In the genomic region with DNA sequence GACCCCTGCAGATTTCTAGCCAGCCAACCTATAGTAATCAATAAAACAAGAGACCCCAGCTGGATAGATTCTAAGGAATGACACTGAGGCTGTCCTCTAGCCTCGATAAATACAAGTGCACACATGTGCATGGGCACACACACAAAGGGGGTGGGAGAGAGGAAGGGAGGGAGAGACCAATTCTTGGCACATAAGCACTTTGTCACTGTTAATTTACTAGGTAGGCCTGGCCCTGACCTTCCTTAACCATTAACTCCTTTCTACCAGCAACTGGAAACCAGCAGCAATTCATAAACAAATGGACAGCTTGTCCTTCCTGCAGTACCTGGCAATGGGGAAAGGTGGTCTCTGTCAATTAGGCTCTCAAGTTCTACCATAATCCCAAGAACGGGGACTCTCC, we compare ENCODE assay signal across 27 mouse cellular contexts. TPM values are rescaled to one million over a fixed set of nuclear protein-coding genes. Genes with fewer than 3 reads are reported as not detected.
DNase-seq lines count a peak whose midpoint lies in the region; ATAC-seq and TF ChIP-seq lines count a peak whose summit lies in the region.
"Had no signal": no experiment of that assay in that cellular context is flagged by ENCODE, and none has a peak within 500 bp of the region (broad histone marks: within the 10 kb centered on the region; RNA-seq: fewer than 3 reads in every experiment).

No protein-coding gene starts in this region.

- peak; percentile 38; the same call in 1 of the 2 replicates for TF ChIP-seq EP300 in liver, postnatal 0 days (IDR thresholded peaks at IDR 0.05; ENCODE audit: low read depth)

- no peak overlapping the region for H3K27ac ChIP-seq in forebrain, embryonic 11.5 days (ENCODE audit: low read depth, low read length)
- no peak overlapping the region for H3K27ac ChIP-seq in forebrain, embryonic 15.5 days (replicated peaks)
- no peak overlapping the region for H3K27ac ChIP-seq in midbrain, embryonic 13.5 days
- H3K27ac ChIP-seq in midbrain, postnatal 0 days (ENCODE audit: low read depth, low read length): no peak overlapping the region
- peak overlapping the region; percentile 81 for H3K27ac ChIP-seq in liver, postnatal 0 days (ENCODE audit: low read depth)
- H3K27ac ChIP-seq: embryonic facial prominence, embryonic 15.5 days; forebrain, embryonic 10.5 days; heart, embryonic 15.5 days; limb, embryonic 13.5 days; lung, embryonic 15.5 days; macrophage had no signal

- H3K4me1 ChIP-seq in forebrain, embryonic 11.5 days (replicated peaks; ENCODE audit: control insufficient read depth, insufficient read depth, low read length): no peaks in the 10 kb centered on the region
- H3K4me1 ChIP-seq in forebrain, embryonic 15.5 days: peaks cover 24% of the 10 kb centered on the region
- H3K4me1 ChIP-seq in midbrain, embryonic 13.5 days (replicated peaks): peaks cover 62% of the 10 kb centered on the region
- H3K4me1 ChIP-seq in midbrain, postnatal 0 days (ENCODE audit: insufficient read depth, low read length): peaks cover 4% of the 10 kb centered on the region; the same call in 1 of the 2 replicates
- peaks cover 47% of the 10 kb centered on the region for H3K4me1 ChIP-seq in liver, postnatal 0 days (ENCODE audit: insufficient read depth)

- no peak for ATAC-seq in forebrain, embryonic 11.5 days (replicated peaks; ENCODE audit: low FRiP score)
- no peak for ATAC-seq in forebrain, embryonic 15.5 days (replicated peaks)
- no peak for ATAC-seq in midbrain, embryonic 13.5 days
- ATAC-seq in midbrain, postnatal 0 days (ENCODE audit: low FRiP score): no peak
- peak; percentile 64 for ATAC-seq in liver, postnatal 0 days
- ATAC-seq: activated CD4-positive, CD25-positive, alpha-beta regulatory T cell, adult 4 months; CD4-positive, CD25-positive, alpha-beta regulatory T cell, adult 4 months; hindbrain, embryonic 16.5 days; intestine, embryonic 16.5 days had no signal

- H3K9me3 ChIP-seq in forebrain, embryonic 11.5 days (ENCODE audit: control insufficient read depth, low read length): no peaks in the 10 kb centered on the region
- no peaks in the 10 kb centered on the region for H3K9me3 ChIP-seq in forebrain, embryonic 15.5 days
- H3K9me3 ChIP-seq in midbrain, embryonic 13.5 days: 0 out of 2 replicates have a peak, but pooled peaks cover 2% of the 10 kb centered on the region
- no peaks in the 10 kb centered on the region for H3K9me3 ChIP-seq in midbrain, postnatal 0 days (ENCODE audit: low read length)
- H3K9me3 ChIP-seq in liver, postnatal 0 days (ENCODE audit: low read length): no peaks in the 10 kb centered on the region
- H3K9me3 ChIP-seq: embryonic facial prominence, embryonic 15.5 days; heart, embryonic 15.5 days; limb, embryonic 13.5 days; lung, embryonic 15.5 days had no signal

- no peak overlapping the region for H3K4me2 ChIP-seq in forebrain, embryonic 11.5 days (ENCODE audit: low read depth, low read length, severe bottlenecking)
- H3K4me2 ChIP-seq in forebrain, embryonic 15.5 days (replicated peaks): no peak overlapping the region
- H3K4me2 ChIP-seq in midbrain, embryonic 13.5 days (replicated peaks): no peak overlapping the region
- H3K4me2 ChIP-seq in midbrain, postnatal 0 days (ENCODE audit: low read depth, low read length, poor library complexity, severe bottlenecking): no peak overlapping the region
- no peak overlapping the region for H3K4me2 ChIP-seq in liver, postnatal 0 days (ENCODE audit: low read depth, low read length)
- H3K4me2 ChIP-seq: embryonic facial prominence, embryonic 15.5 days; heart, embryonic 15.5 days; limb, embryonic 13.5 days; lung, embryonic 15.5 days; midbrain, embryonic 11.5 days had no signal

- DNase-seq in forebrain, embryonic 11.5 days (ENCODE audit: low spot score): peak; percentile 22
- no peak for DNase-seq in midbrain, postnatal 0 days (ENCODE audit: low spot score)
- peak; percentile 64 for DNase-seq in kidney, postnatal 14 days
- DNase-seq in liver, postnatal 0 days: no peak
- no peak for DNase-seq in adrenal gland, adult 2 months
- no peak for DNase-seq in heart, postnatal 36 days
- DNase-seq: adrenal gland, postnatal 14 days; cerebellum, adult 9-11 months; gastrocnemius, postnatal 10 days; layer of hippocampus, adult 9-11 months; right cerebral cortex, postnatal 25 days; thymus, postnatal 4 days had no signal

- no peaks in the 10 kb centered on the region for H3K36me3 ChIP-seq in forebrain, embryonic 11.5 days (ENCODE audit: control insufficient read depth, insufficient read depth, low read length)
- H3K36me3 ChIP-seq in forebrain, embryonic 15.5 days: no peaks in the 10 kb centered on the region
- no peaks in the 10 kb centered on the region for H3K36me3 ChIP-seq in midbrain, embryonic 13.5 days
- no peaks in the 10 kb centered on the region for H3K36me3 ChIP-seq in midbrain, postnatal 0 days (ENCODE audit: insufficient read depth, low read length)
- no peaks in the 10 kb centered on the region for H3K36me3 ChIP-seq in liver, postnatal 0 days (replicated peaks; ENCODE audit: insufficient read depth, low read length)
- H3K36me3 ChIP-seq: embryonic facial prominence, embryonic 15.5 days; heart, embryonic 15.5 days; limb, embryonic 13.5 days; lung, embryonic 15.5 days had no signal

- H3K9ac ChIP-seq in forebrain, embryonic 11.5 days (ENCODE audit: low read length): no peak overlapping the region
- H3K9ac ChIP-seq in forebrain, embryonic 15.5 days (replicated peaks): no peak overlapping the region
- 0 out of 2 replicates have a peak overlapping the region, but pooled peaks have one; percentile 23 for H3K9ac ChIP-seq in midbrain, embryonic 13.5 days (replicated peaks)
- no peak overlapping the region for H3K9ac ChIP-seq in midbrain, postnatal 0 days (replicated peaks; ENCODE audit: low read length, poor library complexity, severe bottlenecking)
- H3K9ac ChIP-seq in liver, postnatal 0 days (replicated peaks): no peak overlapping the region; the same call in 1 of the 2 replicates
- H3K9ac ChIP-seq: embryonic facial prominence, embryonic 15.5 days; heart, embryonic 15.5 days; limb, embryonic 13.5 days; lung, embryonic 15.5 days had no signal

- H3K27me3 ChIP-seq in forebrain, embryonic 11.5 days (ENCODE audit: control insufficient read depth, insufficient read depth, low read length): no peaks in the 10 kb centered on the region
- no peaks in the 10 kb centered on the region for H3K27me3 ChIP-seq in forebrain, embryonic 15.5 days
- H3K27me3 ChIP-seq in midbrain, embryonic 13.5 days: no peaks in the 10 kb centered on the region
- H3K27me3 ChIP-seq in midbrain, postnatal 0 days (ENCODE audit: insufficient read depth, low read length): no peaks in the 10 kb centered on the region
- H3K27me3 ChIP-seq in liver, postnatal 0 days (ENCODE audit: insufficient read depth, low read length): no peaks in the 10 kb centered on the region
- H3K27me3 ChIP-seq: embryonic facial prominence, embryonic 15.5 days; heart, embryonic 15.5 days; limb, embryonic 13.5 days; lung, embryonic 15.5 days had no signal

- no peak for TF ChIP-seq CTCF in midbrain, postnatal 0 days (IDR thresholded peaks at IDR 0.05)
- no peak for TF ChIP-seq CTCF in liver, postnatal 0 days (IDR thresholded peaks at IDR 0.05; ENCODE audit: low read depth)

- WGBS in forebrain, embryonic 11.5 days: 75% methylated on average over 2 of the region's 2 CpGs
- WGBS in forebrain, embryonic 15.5 days: 77% methylated on average over 2 of the region's 2 CpGs
- 72% methylated on average over 2 of the region's 2 CpGs for WGBS in midbrain, embryonic 13.5 days
- 68% methylated on average over 2 of the region's 2 CpGs for WGBS in midbrain, postnatal 0 days
- 69% methylated on average over 2 of the region's 2 CpGs for WGBS in liver, postnatal 0 days (ENCODE audit: insufficient replicate concordance)

- intact Hi-C loops in heart, postnatal 36 days (cut with DNase I): loop anchor here (10.0 kb wide), 1 partner anchor 487 kb away; a partner anchor contains a TSS

- H3K4me3 ChIP-seq in forebrain, embryonic 11.5 days (ENCODE audit: low read depth, low read length): no peak overlapping the region
- H3K4me3 ChIP-seq in forebrain, embryonic 15.5 days: no peak overlapping the region
- H3K4me3 ChIP-seq in midbrain, embryonic 13.5 days (replicated peaks): no peak overlapping the region
- no peak overlapping the region for H3K4me3 ChIP-seq in midbrain, postnatal 0 days (ENCODE audit: low read depth, low read length)
- H3K4me3 ChIP-seq in liver, postnatal 0 days (ENCODE audit: low read depth, low read length): no peak overlapping the region
- H3K4me3 ChIP-seq: embryonic facial prominence, embryonic 15.5 days; forebrain, embryonic 10.5 days; heart, embryonic 15.5 days; limb, embryonic 13.5 days; lung, embryonic 15.5 days had no signal

RNA-seq across cellular contexts. Expression of a gene that starts 8.3 kb away (rescaled TPM):
- 7.8 and 7.9 TPM in 2 replicates for polyA plus RNA-seq in forebrain, embryonic 11.5 days (2014; fragmentation: Nextera tagmentation; extraction: Ambion mirVana)
- 5.1 TPM in 2 replicates for polyA plus RNA-seq in forebrain, embryonic 15.5 days (2015; fragmentation: Nextera tagmentation; extraction: Ambion mirVana)
- 5.0 and 5.5 TPM in 2 replicates for polyA plus RNA-seq in midbrain, embryonic 13.5 days (2015; fragmentation: Nextera tagmentation; extraction: Ambion mirVana)
- 17.1 and 18.8 TPM in 2 replicates for total RNA-seq in midbrain, postnatal 0 days (2014; rRNA removed)
- polyA plus RNA-seq in midbrain, postnatal 0 days (2015; fragmentation: Nextera tagmentation; extraction: Ambion mirVana): 3.1 and 3.6 TPM in 2 replicates
- polyA plus RNA-seq in liver, postnatal 0 days (2015; fragmentation: Nextera tagmentation; extraction: Ambion mirVana): 2.5 and 2.8 TPM in 2 replicates
- total RNA-seq in adrenal gland, adult 2 months (2021): 10 to 100 TPM; 13.0 to 13.8 TPM
- 3.7 and 5.0 TPM in 2 replicates for polyA plus RNA-seq in adrenal gland, adult 2 months (2012; rRNA removed)
- total RNA-seq in heart, postnatal 36 days (2021): 10 to 100 TPM in 1 of 2 experiments, 1 to 10 TPM in 1; 9.0 to 10.8 TPM

RNA-seq across cellular contexts. Expression of a gene that starts 34.0 kb away (rescaled TPM):
- polyA plus RNA-seq in forebrain, embryonic 11.5 days (2014; fragmentation: Nextera tagmentation; extraction: Ambion mirVana): 0.25 and 0.47 TPM in 2 replicates
- not detected in 2 replicates for polyA plus RNA-seq in forebrain, embryonic 15.5 days (2015; fragmentation: Nextera tagmentation; extraction: Ambion mirVana)
- not detected in 2 replicates for polyA plus RNA-seq in midbrain, embryonic 13.5 days (2015; fragmentation: Nextera tagmentation; extraction: Ambion mirVana)
- total RNA-seq in midbrain, postnatal 0 days (2014; rRNA removed): 1.7 TPM in 1 of 2 replicates, not detected in the other
- polyA plus RNA-seq in midbrain, postnatal 0 days (2015; fragmentation: Nextera tagmentation; extraction: Ambion mirVana): 0.21 and 0.23 TPM in 2 replicates
- not detected in 2 replicates for polyA plus RNA-seq in liver, postnatal 0 days (2015; fragmentation: Nextera tagmentation; extraction: Ambion mirVana)
- total RNA-seq in adrenal gland, adult 2 months (2021): not detected
- 0.33 TPM in 1 of 2 replicates, not detected in the other for polyA plus RNA-seq in adrenal gland, adult 2 months (2012; rRNA removed)
- total RNA-seq in heart, postnatal 36 days (2021): under 1 TPM in 1 of 2 experiments, not detected in 1; 0.38 TPM
- total RNA-seq: adrenal gland, postnatal 14 days; heart, adult 8-10 months; hematopoietic stem cell, adult 5-6 weeks had no signal
- polyA plus RNA-seq: activated CD4-positive, CD25-positive, alpha-beta regulatory T cell, adult 4 months; CD4-positive, CD25-positive, alpha-beta regulatory T cell, adult 4 months; lung, embryonic 15.5 days; macrophage; midbrain, embryonic 11.5 days had no signal

Comparison
In these comparisons a context has a peak if more than half of its experiments do, and no peak if none do; other contexts are left out.
1. DNase-seq: peak in forebrain, embryonic 11.5 days (single experiment) and kidney, postnatal 14 days (single experiment); none in midbrain, postnatal 0 days (single experiment), liver, postnatal 0 days (single experiment), adrenal gland, adult 2 months (single experiment) and heart, postnatal 36 days (0 of 2).